Mouse (Mus musculus) megakaryocyte, embryonic 14.5 days (primary cell): ENCODE measurements around the gene Dnah6.

ENCODE experiments used
- FLI1 ChIP-seq: IDR thresholded peaks from 2 replicates; pipeline ENCODE4 v1.6.1; 2012; ENCODE audit warnings: low read length, inconsistent platforms, mixed read lengths
- GATA1 ChIP-seq: IDR thresholded peaks from 3 replicates; pipeline ENCODE4 v1.6.1; 2012; ENCODE audit warnings: mixed read lengths, low read length, inconsistent platforms, borderline replicate concordance

DNA sequence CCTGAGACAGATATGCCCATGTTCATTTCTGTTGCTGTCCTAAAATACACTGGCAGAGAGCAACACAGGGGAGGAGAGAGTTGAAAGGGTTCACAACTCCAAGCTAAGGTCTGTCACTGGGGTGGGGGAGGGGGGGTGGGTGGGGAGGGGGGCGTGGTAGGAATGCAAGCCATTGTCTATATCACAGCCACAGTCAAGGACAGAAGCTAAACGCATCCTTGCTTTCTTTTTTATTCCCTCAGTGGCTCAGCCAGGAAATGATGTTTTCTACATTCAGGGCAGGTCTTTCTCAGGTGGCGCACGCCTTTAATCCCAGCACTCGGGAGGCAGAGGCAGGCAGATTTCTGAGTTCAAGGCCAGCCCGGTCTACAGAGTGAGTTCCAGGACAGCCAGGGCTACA lies 30.7 kb downstream of the Dnah6 start:
- no peak for TF ChIP-seq GATA1
- TF ChIP-seq FLI1 = no peak
